Mouse (Mus musculus) stomach, postnatal 0 days (tissue): ENCODE measurements at regions not wholly inside any gene's neighbourhood (a gene's known extent, or its start where the extent isn't known, plus 50 kb on each side); places are given as distances from the start of the nearest gene placed in this dataset.

Experiments used
- ATAC-seq: fragments of 200-750 bp; cut with Nextera tagmentation; 2 replicates; pipeline ENCODE4 v1.8.0; 2017; ENCODE audit not compliant: low FRiP score, low TSS enrichment
- DNase-seq: peaks from one replicate; pipeline ENCODE4 v3.0.0-alpha.2; 2016; ENCODE audit warnings: low spot score
- H3K27ac ChIP-seq: fragments of 300-500 bp; sonication (generic); replicated peaks from 2 replicates; pipeline ENCODE4 v1.5.1; 2014; ENCODE audit warnings: mild to moderate bottlenecking, control low read depth
- H3K27me3 ChIP-seq: fragments of 300-500 bp; sonication (generic); 2 replicates; pipeline ENCODE4 v1.6.1; 2014; ENCODE audit warnings: low read length; ENCODE audit not compliant: control insufficient read depth, insufficient read depth
- H3K36me3 ChIP-seq: fragments of 300-500 bp; sonication (generic); 2 replicates; pipeline ENCODE4 v1.6.1; 2014; ENCODE audit warnings: low read length, mixed read lengths; ENCODE audit not compliant: control insufficient read depth, insufficient read depth
- H3K4me1 ChIP-seq: fragments of 300-500 bp; sonication (generic); replicated peaks from 2 replicates; pipeline ENCODE4 v1.6.1; 2014; ENCODE audit warnings: antibody characterized with exemption; ENCODE audit not compliant: control insufficient read depth, insufficient read depth
- H3K4me2 ChIP-seq: fragments of 300-500 bp; sonication (generic); replicated peaks from 2 replicates; pipeline ENCODE4 v1.6.1; 2014; ENCODE audit warnings: low read depth, mild to moderate bottlenecking, control low read depth, moderate library complexity
- H3K4me3 ChIP-seq: fragments of 300-500 bp; sonication (generic); 2 replicates; pipeline ENCODE4 v1.5.1; 2014; ENCODE audit warnings: low read depth, low read length, control low read depth
- H3K9ac ChIP-seq: fragments of 300-500 bp; sonication (generic); 2 replicates; pipeline ENCODE4 v1.6.1; 2014; ENCODE audit warnings: mild to moderate bottlenecking, low read length, control low read depth, mixed read lengths
- H3K9me3 ChIP-seq: fragments of 300-500 bp; sonication (generic); 2 replicates; pipeline ENCODE4 v1.6.1; 2016; ENCODE audit warnings: low read length; ENCODE audit not compliant: control insufficient read depth
- CTCF ChIP-seq: IDR thresholded peaks from 2 replicates; pipeline ENCODE4 v1.5.1; 2016; ENCODE audit warnings: antibody characterized with exemption, low read depth, mild to moderate bottlenecking, moderate library complexity
- EP300 ChIP-seq: optimal IDR thresholded peaks from 2 replicates; pipeline ENCODE3; 2016; ENCODE audit warnings: antibody characterized with exemption
- WGBS: fragments of 180-500 bp; shearing (Covaris S2); extraction: QIAGEN DNeasy Blood & Tissue Kit; methylation state at CpG from one replicate; pipeline ENCODE4 v1.1.7; 2014; 5-methylcytosine and 5-hydroxymethylcytosine counted together

DNA sequence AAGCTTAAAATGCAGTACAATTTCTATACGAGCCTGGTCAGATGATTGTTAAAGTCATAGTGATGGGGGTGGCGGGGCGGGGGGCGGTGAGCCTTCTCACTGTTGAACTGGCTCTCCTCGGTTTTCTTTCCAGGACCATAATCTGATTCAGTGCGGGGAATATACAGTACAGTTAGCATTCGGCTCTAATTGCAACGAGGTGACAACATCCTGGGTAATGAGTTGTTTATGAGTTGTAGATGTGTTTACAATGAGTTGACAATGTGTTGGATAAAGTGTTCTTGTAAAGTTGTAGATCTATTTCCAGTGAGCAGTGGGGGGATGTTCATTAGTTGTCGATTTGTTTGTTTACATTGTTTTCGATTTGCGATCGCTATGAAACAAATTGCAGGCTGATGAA is 440.6 kb upstream of the Dph6 start:
- 72% methylated on average over 12 of the region's 12 CpGs for WGBS

GRCm38 (mm10) chr2:115101501-115101900 is 446.7 kb upstream of the Dph6 start:
- DNase-seq (no peak), ATAC-seq (no peak)
- no peaks in the 10 kb centered on the region for H3K4me1 ChIP-seq
- H3K9me3 ChIP-seq = no peaks in the 10 kb centered on the region
- no peak overlapping the region for H3K9ac ChIP-seq
- H3K4me3 ChIP-seq = no peak overlapping the region
- TF ChIP-seq CTCF (no peak), EP300 (no peak)
- H3K36me3 ChIP-seq = no peaks in the 10 kb centered on the region
- H3K4me2 ChIP-seq = no peak overlapping the region
- WGBS = 46% methylated on average over 3 of the region's 3 CpGs
- no peak overlapping the region for H3K27ac ChIP-seq
- H3K27me3 ChIP-seq = no peaks in the 10 kb centered on the region

More for the DNA sequence above, 440.6 kb upstream of the Dph6 start:
- H3K9me3 ChIP-seq = no peaks in the 10 kb centered on the region
- TF ChIP-seq CTCF (no peak), EP300 (no peak)
- no peak overlapping the region for H3K4me3 ChIP-seq
- no peak overlapping the region for H3K4me2 ChIP-seq
- no peak for ATAC-seq
- H3K9ac ChIP-seq = no peak overlapping the region
- H3K4me1 ChIP-seq = no peaks in the 10 kb centered on the region
- no peaks in the 10 kb centered on the region for H3K36me3 ChIP-seq
- no peaks in the 10 kb centered on the region for H3K27me3 ChIP-seq
- DNase-seq = no peak
- H3K27ac ChIP-seq = no peak overlapping the region

- DNase-seq (no peak), ATAC-seq (no peak)
- Histone ChIP-seq H3K27me3 (no peaks in the 10 kb centered on the region), H3K4me3 (no peak overlapping the region), H3K4me1 (no peaks in the 10 kb centered on the region), H3K27ac (no peak overlapping the region), H3K9ac (no peak overlapping the region), H3K4me2 (no peak overlapping the region), H3K9me3 (no peaks in the 10 kb centered on the region), H3K36me3 (no peaks in the 10 kb centered on the region)
- 80% methylated on average over 9 of the region's 9 CpGs for WGBS
- TF ChIP-seq CTCF (peak; percentile 31), EP300 (no peak)
These were observed 461.9 kb upstream of the BC052040 start for GRCm38 (mm10) chr2:115119429-115120205.

DNA sequence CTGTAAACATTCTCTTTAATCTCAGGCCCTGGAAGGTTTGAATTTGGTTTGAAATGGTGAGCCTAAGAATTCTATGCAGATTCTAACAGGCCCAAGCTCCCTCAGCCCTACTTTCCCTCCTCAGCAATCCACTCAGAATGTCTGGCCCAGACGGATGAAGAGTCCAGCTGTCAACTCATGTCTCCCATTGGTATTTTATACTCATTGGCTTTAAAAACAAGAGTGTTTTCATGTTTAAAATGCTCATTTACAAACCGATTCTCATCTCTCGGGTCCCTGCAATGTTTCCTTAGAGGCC is 461.4 kb upstream of the BC052040 start:
- Histone ChIP-seq H3K27me3 (no peaks in the 10 kb centered on the region), H3K4me2 (no peak overlapping the region), H3K4me1 (no peaks in the 10 kb centered on the region), H3K4me3 (no peak overlapping the region), H3K9me3 (no peaks in the 10 kb centered on the region), H3K9ac (no peak overlapping the region), H3K27ac (no peak overlapping the region), H3K36me3 (no peaks in the 10 kb centered on the region)
- 77% methylated on average over 3 of the region's 3 CpGs for WGBS
- TF ChIP-seq CTCF (no peak), EP300 (no peak)
- no peak for ATAC-seq
- no peak for DNase-seq

DNA sequence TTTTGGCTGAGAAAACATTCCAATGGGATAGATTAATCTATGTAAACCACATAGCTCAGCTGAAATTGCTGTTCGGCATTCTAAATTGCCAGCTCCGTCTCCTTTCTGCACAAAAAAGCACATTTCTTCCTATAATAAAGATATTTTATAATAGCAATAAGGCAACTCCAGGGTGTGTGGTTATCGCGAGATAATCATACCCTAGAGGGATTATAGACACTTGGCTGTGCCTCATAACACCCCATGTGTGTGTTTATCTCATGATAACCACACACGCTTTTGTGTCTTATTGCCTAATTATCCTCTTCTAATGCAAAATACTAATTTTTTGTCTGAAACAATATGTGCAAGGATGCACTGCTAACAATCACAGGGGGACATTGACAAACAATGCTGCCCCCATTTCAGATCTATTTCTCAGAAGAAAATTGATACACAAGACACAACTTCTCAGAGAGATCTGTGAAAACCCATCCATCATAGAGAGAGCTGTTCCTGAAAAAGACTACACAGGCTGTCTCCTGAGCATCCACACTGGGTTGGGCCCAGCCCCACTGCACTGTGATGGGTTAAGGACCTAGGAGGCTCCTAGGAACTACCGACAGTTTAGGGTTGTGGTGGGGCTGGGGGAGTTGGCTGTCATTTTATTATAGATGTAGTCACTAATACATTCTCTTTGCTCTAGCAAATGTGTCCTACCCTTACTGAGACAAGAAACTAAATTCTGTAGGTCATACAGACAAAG is 454.7 kb upstream of the BC052040 start:
- DNase-seq (no peak), ATAC-seq (no peak)
- 67% methylated on average over 6 of the region's 6 CpGs for WGBS
- TF ChIP-seq CTCF (no peak), EP300 (no peak)
- Histone ChIP-seq H3K4me2 (no peak overlapping the region), H3K27me3 (no peaks in the 10 kb centered on the region), H3K9ac (no peak overlapping the region), H3K36me3 (no peaks in the 10 kb centered on the region), H3K4me3 (no peak overlapping the region), H3K9me3 (no peaks in the 10 kb centered on the region), H3K4me1 (no peaks in the 10 kb centered on the region), H3K27ac (no peak overlapping the region)

- H3K36me3 ChIP-seq = no peaks in the 10 kb centered on the region
- H3K4me3 ChIP-seq = no peak overlapping the region
- no peaks in the 10 kb centered on the region for H3K9me3 ChIP-seq
- no peak overlapping the region for H3K9ac ChIP-seq
- H3K4me1 ChIP-seq = no peaks in the 10 kb centered on the region
- ATAC-seq = no peak
- WGBS = 64% methylated on average over 2 of the region's 2 CpGs
- TF ChIP-seq EP300 = no peak
- no peak for TF ChIP-seq CTCF
- H3K27ac ChIP-seq = no peak overlapping the region
- DNase-seq = no peak
- no peak overlapping the region for H3K4me2 ChIP-seq
- H3K27me3 ChIP-seq = no peaks in the 10 kb centered on the region
These were observed 449.8 kb upstream of the BC052040 start for GRCm38 (mm10) chr2:115131746-115132145.
